Mouse (Mus musculus): Measurements from ENCODE around the gene Acoxl.

DNA sequence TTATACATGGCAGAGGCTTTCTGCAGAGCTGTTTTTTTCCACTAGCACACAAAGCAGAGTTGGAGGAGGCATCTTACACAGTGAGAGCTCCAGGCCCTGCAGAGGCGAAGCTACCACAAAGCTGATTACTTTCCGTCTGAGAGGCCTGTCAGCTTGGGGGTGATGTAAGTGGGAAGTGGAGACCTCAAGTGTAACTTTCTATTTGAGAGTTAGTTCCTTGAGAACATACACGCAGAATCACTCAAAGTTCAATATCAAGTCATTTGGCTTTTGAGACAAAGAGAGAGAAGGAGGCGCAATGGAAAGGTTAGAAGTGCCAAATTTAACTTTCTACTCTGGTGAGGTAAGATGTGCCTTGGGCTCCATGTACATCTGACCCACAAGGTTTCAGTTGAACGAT lies 234.3 kb downstream of the Acoxl start:
- TF ChIP-seq GATA1 (IDR thresholded peaks at IDR 0.05; ENCODE audit: borderline replicate concordance, low read length) (no peak), FLI1 (IDR thresholded peaks at IDR 0.05; ENCODE audit: low read length) (no peak)

Data from megakaryocyte, embryonic 14.5 days (primary cell).